Mouse (Mus musculus) forebrain, embryonic 11.5 days (tissue): Measurements from ENCODE around the gene Prrg2. TPM values are rescaled to one million over a fixed set of nuclear protein-coding genes. Genes with fewer than 3 reads are reported as not detected.

Experiments used
- ATAC-seq: fragments of 200-750 bp; cut with Nextera tagmentation; replicated peaks from 2 replicates; pipeline ENCODE4 v1.8.0; 2017; ENCODE audit warnings: moderate TSS enrichment; ENCODE audit not compliant: low FRiP score
- DNase-seq: peaks from one replicate; pipeline ENCODE4 v3.0.0-alpha.2; 2017; ENCODE audit warnings: low spot score
- H3K27ac ChIP-seq: fragments of 300-500 bp; sonication (generic); 2 replicates; pipeline ENCODE4 v1.5.1; 2014; ENCODE audit warnings: low read depth, low read length
- H3K27me3 ChIP-seq: fragments of 300-500 bp; sonication (generic); 2 replicates; pipeline ENCODE4 v1.6.1; 2014; ENCODE audit warnings: mild to moderate bottlenecking, low read length, mixed read lengths; ENCODE audit not compliant: control insufficient read depth, insufficient read depth
- H3K36me3 ChIP-seq: fragments of 300-500 bp; sonication (generic); 2 replicates; pipeline ENCODE4 v1.6.1; 2014; ENCODE audit warnings: mild to moderate bottlenecking, low read length, moderate library complexity, mixed read lengths; ENCODE audit not compliant: control insufficient read depth, insufficient read depth
- H3K4me1 ChIP-seq: fragments of 300-500 bp; sonication (generic); replicated peaks from 2 replicates; pipeline ENCODE4 v1.6.1; 2014; ENCODE audit warnings: low read length, mixed read lengths; ENCODE audit not compliant: control insufficient read depth, insufficient read depth
- H3K4me2 ChIP-seq: fragments of 300-500 bp; sonication (generic); 2 replicates; pipeline ENCODE4 v1.6.1; 2014; ENCODE audit warnings: low read depth, mild to moderate bottlenecking, low read length, moderate library complexity, mixed read lengths; ENCODE audit not compliant: severe bottlenecking
- H3K4me3 ChIP-seq: fragments of 300-500 bp; sonication (generic); 2 replicates; pipeline ENCODE4 v1.5.1; 2014; ENCODE audit warnings: low read depth, low read length
- H3K9ac ChIP-seq: fragments of 300-500 bp; sonication (generic); 2 replicates; pipeline ENCODE4 v1.6.1; 2014; ENCODE audit warnings: low read length
- H3K9me3 ChIP-seq: fragments of 300-500 bp; sonication (generic); 2 replicates; pipeline ENCODE4 v1.6.1; 2016; ENCODE audit warnings: low read length, mixed read lengths; ENCODE audit not compliant: control insufficient read depth
- WGBS: fragments of 180-500 bp; shearing (Covaris S2); extraction: QIAGEN DNeasy Blood & Tissue Kit; methylation state at CpG from one replicate; pipeline ENCODE4 v1.1.7; 2014; 5-methylcytosine and 5-hydroxymethylcytosine counted together
- polyA plus RNA-seq: library from polyadenylated mRNA; unstranded; fragments of >200 nt; fragmentation: Nextera tagmentation; extraction: Ambion mirVana; gene quantifications from 2 replicates; pipeline ENCODE4 v1.2.1, GENCODE M21; 2014

Prrg2 gene
- polyA plus RNA-seq, 1 experiment from 2014 or later = 18.4 TPM

GRCm38 (mm10) chr7:45037720-45038361, 24.6 kb downstream of the Prrg2 start:
- H3K4me2 ChIP-seq = no peak overlapping the region
- no peak overlapping the region for H3K27ac ChIP-seq
- H3K9me3 ChIP-seq = no peaks in the 10 kb centered on the region
- no peak overlapping the region for H3K4me3 ChIP-seq
- no peaks in the 10 kb centered on the region for H3K4me1 ChIP-seq
- ATAC-seq = no peak
- no peak overlapping the region for H3K9ac ChIP-seq
- no peaks in the 10 kb centered on the region for H3K27me3 ChIP-seq
- peaks cover 45% of the 10 kb centered on the region for H3K36me3 ChIP-seq
- 74% methylated on average over 7 of the region's 7 CpGs for WGBS
- DNase-seq = peak; percentile 77

- no peak for ATAC-seq
- peaks cover 46% of the 10 kb centered on the region for H3K36me3 ChIP-seq
- no peak overlapping the region for H3K27ac ChIP-seq
- no peaks in the 10 kb centered on the region for H3K4me1 ChIP-seq
- no peaks in the 10 kb centered on the region for H3K27me3 ChIP-seq
- 93% methylated on average over 11 of the region's 11 CpGs for WGBS
- no peak overlapping the region for H3K4me3 ChIP-seq
- no peak for DNase-seq
- H3K9me3 ChIP-seq = no peaks in the 10 kb centered on the region
- no peak overlapping the region for H3K9ac ChIP-seq
- H3K4me2 ChIP-seq = no peak overlapping the region
Measured at GRCm38 (mm10) chr7:45036702-45037101, 25.8 kb downstream of the Prrg2 start.

GRCm38 (mm10) chr7:45035631-45036030, 26.8 kb downstream of the Prrg2 start:
- no peak for DNase-seq
- Histone ChIP-seq H3K36me3 (peaks cover 49% of the 10 kb centered on the region), H3K9ac (no peak overlapping the region), H3K27me3 (no peaks in the 10 kb centered on the region), H3K9me3 (no peaks in the 10 kb centered on the region), H3K4me3 (no peak overlapping the region), H3K4me2 (no peak overlapping the region), H3K4me1 (no peaks in the 10 kb centered on the region), H3K27ac (no peak overlapping the region)
- 92% methylated on average over 3 of the region's 3 CpGs for WGBS
- ATAC-seq = no peak

GRCm38 (mm10) chr7:45033722-45034359, 28.6 kb downstream of the Prrg2 start:
- no peak overlapping the region for H3K9ac ChIP-seq
- H3K9me3 ChIP-seq = no peaks in the 10 kb centered on the region
- H3K36me3 ChIP-seq = peaks cover 55% of the 10 kb centered on the region
- H3K27me3 ChIP-seq = no peaks in the 10 kb centered on the region
- 94% methylated on average over 19 of the region's 19 CpGs for WGBS
- no peak overlapping the region for H3K27ac ChIP-seq
- ATAC-seq = no peak
- no peak overlapping the region for H3K4me2 ChIP-seq
- no peaks in the 10 kb centered on the region for H3K4me1 ChIP-seq
- H3K4me3 ChIP-seq = no peak overlapping the region
- peak; percentile 53 for DNase-seq

- no peak for ATAC-seq
Measured at GRCm38 (mm10) chr7:45030857-45031256, 31.6 kb downstream of the Prrg2 start.

GRCm38 (mm10) chr7:45029995-45030394, 32.5 kb downstream of the Prrg2 start:
- peaks cover 55% of the 10 kb centered on the region for H3K36me3 ChIP-seq
- no peak overlapping the region for H3K4me3 ChIP-seq
- H3K4me1 ChIP-seq = no peaks in the 10 kb centered on the region
- no peak overlapping the region for H3K4me2 ChIP-seq
- DNase-seq (no peak), ATAC-seq (no peak)
- 94% methylated on average over 6 of the region's 6 CpGs for whole genome bisulfite sequencing
- H3K9me3 ChIP-seq = no peaks in the 10 kb centered on the region
- no peaks in the 10 kb centered on the region for H3K27me3 ChIP-seq
- H3K27ac ChIP-seq = no peak overlapping the region
- H3K9ac ChIP-seq = no peak overlapping the region

More at GRCm38 (mm10) chr7:45030857-45031256, 31.6 kb downstream of the Prrg2 start:
- Histone ChIP-seq H3K27me3 (no peaks in the 10 kb centered on the region), H3K4me3 (no peak overlapping the region), H3K4me2 (no peak overlapping the region), H3K27ac (no peak overlapping the region), H3K4me1 (no peaks in the 10 kb centered on the region), H3K36me3 (peaks cover 59% of the 10 kb centered on the region), H3K9ac (no peak overlapping the region), H3K9me3 (no peaks in the 10 kb centered on the region)
- no peak for DNase-seq
- WGBS = 95% methylated on average over 8 of the region's 8 CpGs

- Histone ChIP-seq H3K36me3 (peaks cover 40% of the 10 kb centered on the region), H3K4me2 (no peak overlapping the region), H3K27me3 (no peaks in the 10 kb centered on the region), H3K27ac (no peak overlapping the region), H3K9me3 (no peaks in the 10 kb centered on the region), H3K4me3 (no peak overlapping the region), H3K9ac (no peak overlapping the region), H3K4me1 (no peaks in the 10 kb centered on the region)
- no peak for ATAC-seq
- no peak for DNase-seq
- 96% methylated on average over 11 of the region's 11 CpGs for WGBS
Measured at GRCm38 (mm10) chr7:45028351-45028750, 34.1 kb downstream of the Prrg2 start.

- Histone ChIP-seq H3K4me1 (no peaks in the 10 kb centered on the region), H3K27me3 (no peaks in the 10 kb centered on the region), H3K9me3 (no peaks in the 10 kb centered on the region), H3K9ac (no peak overlapping the region), H3K4me3 (no peak overlapping the region), H3K4me2 (no peak overlapping the region), H3K27ac (no peak overlapping the region), H3K36me3 (peaks cover 36% of the 10 kb centered on the region)
- ATAC-seq (no peak), DNase-seq (no peak)
- WGBS = 93% methylated on average over 9 of the region's 9 CpGs
Measured at GRCm38 (mm10) chr7:45027761-45028160, 34.7 kb downstream of the Prrg2 start.

GRCm38 (mm10) chr7:45026256-45026655, 36.2 kb downstream of the Prrg2 start:
- no peak for ATAC-seq
- Histone ChIP-seq H3K36me3 (peaks cover 29% of the 10 kb centered on the region), H3K4me3 (no peak overlapping the region), H3K27ac (no peak overlapping the region), H3K4me2 (no peak overlapping the region), H3K9ac (no peak overlapping the region), H3K27me3 (no peaks in the 10 kb centered on the region), H3K9me3 (no peaks in the 10 kb centered on the region), H3K4me1 (no peaks in the 10 kb centered on the region)
- DNase-seq = no peak
- WGBS = 62% methylated on average over 2 of the region's 2 CpGs
